Comparison of ENCODE assay signal across 8 mouse cellular contexts in genomic region chr9:75762487-75762886, GRCm38 (mm10). TPM values are rescaled to one million over a fixed set of nuclear protein-coding genes. Genes with fewer than 3 reads are reported as not detected.
DNase-seq lines count a peak whose midpoint lies in the region; ATAC-seq and TF ChIP-seq lines count a peak whose summit lies in the region.

No protein-coding gene starts in this region.

- no peak overlapping the region for H3K4me3 ChIP-seq in kidney, postnatal 0 days (replicated peaks; ENCODE audit: low read depth, low read length)
- no peak overlapping the region for H3K4me3 ChIP-seq in stomach, postnatal 0 days (ENCODE audit: low read depth, low read length)

- no peak for TF ChIP-seq EP300 in stomach, postnatal 0 days (optimal IDR thresholded peaks at IDR 0.05)

- H3K4me1 ChIP-seq in kidney, postnatal 0 days (replicated peaks; ENCODE audit: insufficient read depth, low read length), result no peaks in the 10 kb centered on the region
- H3K4me1 ChIP-seq in stomach, postnatal 0 days (replicated peaks; ENCODE audit: control insufficient read depth, insufficient read depth), result no peaks in the 10 kb centered on the region

- peak; percentile 76 for TF ChIP-seq CTCF in kidney, postnatal 0 days (IDR thresholded peaks at IDR 0.05; ENCODE audit: low read depth)
- TF ChIP-seq CTCF in stomach, postnatal 0 days (IDR thresholded peaks at IDR 0.05; ENCODE audit: low read depth), result peak; percentile 80

- H3K27me3 ChIP-seq in kidney, postnatal 0 days (ENCODE audit: insufficient read depth, low read length), result no peaks in the 10 kb centered on the region
- no peaks in the 10 kb centered on the region for H3K27me3 ChIP-seq in stomach, postnatal 0 days (ENCODE audit: control insufficient read depth, insufficient read depth, low read length)

- no peak for ATAC-seq in cerebellum, adult (ENCODE audit: insufficient number of reproducible peaks, low FRiP score, low TSS enrichment)
- no peak for ATAC-seq in kidney, postnatal 0 days (replicated peaks; ENCODE audit: low FRiP score, low read depth)
- no peak for ATAC-seq in stomach, postnatal 0 days (ENCODE audit: low FRiP score, low TSS enrichment)

- 32% methylated on average over 5 of the region's 5 CpGs for WGBS in kidney, postnatal 0 days
- WGBS in stomach, postnatal 0 days, result 20% methylated on average over 5 of the region's 5 CpGs

- H3K27ac ChIP-seq in kidney, postnatal 0 days, result no peak overlapping the region
- H3K27ac ChIP-seq in stomach, postnatal 0 days (replicated peaks), result no peak overlapping the region

- DNase-seq in cerebellum, adult 18-20 months, result peak; percentile 48 to 49
- peak; percentile 84 for DNase-seq in kidney, postnatal 0 days (ENCODE audit: low spot score)
- no peak for DNase-seq in kidney, adult 11 months
- DNase-seq in NIH3T3 (ENCODE audit: low read depth), result peak; percentile 69
- DNase-seq in kidney, postnatal 4 days, result peak; percentile 27 to 33
- peak; percentile 17 for DNase-seq in stomach, postnatal 0 days (ENCODE audit: low spot score)
- no peak for DNase-seq in urinary bladder, adult 18-20 months (ENCODE audit: low spot score in 2 of 2)

- H3K9ac ChIP-seq in kidney, postnatal 0 days (ENCODE audit: low read depth, low read length), result no peak overlapping the region
- no peak overlapping the region for H3K9ac ChIP-seq in stomach, postnatal 0 days (ENCODE audit: low read length)

- no peaks in the 10 kb centered on the region for H3K9me3 ChIP-seq in kidney, postnatal 0 days (replicated peaks; ENCODE audit: low read length)
- H3K9me3 ChIP-seq in stomach, postnatal 0 days (ENCODE audit: control insufficient read depth, low read length), result no peaks in the 10 kb centered on the region

- H3K4me2 ChIP-seq in kidney, postnatal 0 days (ENCODE audit: low read length), result no peak overlapping the region
- no peak overlapping the region for H3K4me2 ChIP-seq in stomach, postnatal 0 days (replicated peaks; ENCODE audit: low read depth)

- no peaks in the 10 kb centered on the region for H3K36me3 ChIP-seq in kidney, postnatal 0 days (ENCODE audit: insufficient read depth, low read length)
- no peaks in the 10 kb centered on the region for H3K36me3 ChIP-seq in stomach, postnatal 0 days (ENCODE audit: control insufficient read depth, insufficient read depth, low read length)

RNA-seq across cellular contexts. Expression of gene Bmp5, which starts 12.7 kb away (rescaled TPM):
- 0.38 and 0.39 TPM in 2 replicates for polyA plus RNA-seq in kidney, postnatal 0 days (2015; fragmentation: Nextera tagmentation; extraction: Ambion mirVana)
- 4.2 and 4.6 TPM in 2 replicates for polyA plus RNA-seq in stomach, postnatal 0 days (2015; fragmentation: Nextera tagmentation; extraction: Ambion mirVana)

Comparison
In these comparisons a context has a peak if more than half of its experiments do, and no peak if none do; other contexts are left out.
1. DNase-seq: peak in cerebellum, adult 18-20 months (2 of 2), kidney, postnatal 0 days (single experiment), NIH3T3 (single experiment), kidney, postnatal 4 days (2 of 2) and stomach, postnatal 0 days (single experiment); none in kidney, adult 11 months (single experiment) and urinary bladder, adult 18-20 months (0 of 2).